Mouse (Mus musculus) embryonic fibroblast, embryonic 13.5 days (primary cell): ENCODE measurements around the gene Olfr196.
"Not testable (repeated sequence)": the region's sequence is repeated elsewhere in the genome, so short reads cannot be mapped to it uniquely, and the experiment has no call there.

Source experiments
- CTCF ChIP-seq: IDR thresholded peaks from 2 replicates; pipeline ENCODE4 v1.5.1; 2011; ENCODE audit warnings: mild to moderate bottlenecking, control low read depth, low read length, moderate library complexity, borderline replicate concordance; ENCODE audit not compliant: insufficient read depth
- POLR2A ChIP-seq: IDR thresholded peaks from 2 replicates; pipeline ENCODE4 v1.6.1; 2011; ENCODE audit warnings: low read depth, mild to moderate bottlenecking, control low read depth, low read length, moderate library complexity

GRCm38 (mm10) chr16:59203433-59203832 lies 33.2 kb upstream of the Olfr196 start, which contains the start of gene Olfr198:
- not testable (repeated sequence) for TF ChIP-seq CTCF, POLR2A
